Mouse (Mus musculus) stomach, embryonic 14.5 days (tissue): ENCODE results near the gene B3gnt4. TPM values are rescaled to one million over a fixed set of nuclear protein-coding genes. Genes with fewer than 3 reads are reported as not detected.

Source experiments
- ATAC-seq: fragments of 200-750 bp; cut with Nextera tagmentation; 2 replicates; pipeline ENCODE4 v1.8.0; 2017; ENCODE audit warnings: low read depth, moderate TSS enrichment; ENCODE audit not compliant: insufficient number of reproducible peaks, insufficient read depth, low FRiP score
- H3K27ac ChIP-seq: fragments of 300-500 bp; sonication (generic); 2 replicates; pipeline ENCODE4 v1.5.1; 2014; ENCODE audit warnings: mild to moderate bottlenecking, low read length, moderate library complexity, mixed read lengths
- H3K27me3 ChIP-seq: fragments of 300-500 bp; sonication (generic); 2 replicates; pipeline ENCODE4 v1.6.1; 2014; ENCODE audit warnings: low read length, control low read depth, mixed read lengths; ENCODE audit not compliant: control insufficient read depth, insufficient read depth
- H3K36me3 ChIP-seq: fragments of 300-500 bp; sonication (generic); 2 replicates; pipeline ENCODE4 v1.6.1; 2014; ENCODE audit warnings: mild to moderate bottlenecking, control low read depth, low read length, moderate library complexity, mixed read lengths; ENCODE audit not compliant: control insufficient read depth, insufficient read depth
- H3K4me1 ChIP-seq: fragments of 300-500 bp; sonication (generic); 2 replicates; pipeline ENCODE4 v1.6.1; 2014; ENCODE audit warnings: low read length, control low read depth, mixed read lengths; ENCODE audit not compliant: control insufficient read depth, insufficient read depth
- H3K4me2 ChIP-seq: fragments of 300-500 bp; sonication (generic); replicated peaks from 2 replicates; pipeline ENCODE4 v1.6.1; 2014; ENCODE audit warnings: low read depth, low read length, control low read depth
- H3K4me3 ChIP-seq: fragments of 300-500 bp; sonication (generic); 2 replicates; pipeline ENCODE4 v1.5.1; 2014; ENCODE audit warnings: low read depth, low read length, control low read depth
- H3K9ac ChIP-seq: fragments of 300-500 bp; sonication (generic); replicated peaks from 2 replicates; pipeline ENCODE4 v1.6.1; 2014; ENCODE audit warnings: low read depth, mild to moderate bottlenecking, control low read depth, low read length, moderate library complexity, mixed read lengths
- H3K9me3 ChIP-seq: fragments of 300-500 bp; sonication (generic); 2 replicates; pipeline ENCODE4 v1.6.1; 2016; ENCODE audit warnings: low read depth, low read length, control low read depth; ENCODE audit not compliant: control insufficient read depth
- WGBS: fragments of 180-500 bp; shearing (Covaris S2); extraction: QIAGEN DNeasy Blood & Tissue Kit; methylation state at CpG from one replicate; pipeline ENCODE4 v1.1.7; 2014; 5-methylcytosine and 5-hydroxymethylcytosine counted together
- polyA plus RNA-seq: library from polyadenylated mRNA; unstranded; fragments of >200 nt; fragmentation: Nextera tagmentation; extraction: Ambion mirVana; gene quantifications from 2 replicates; pipeline ENCODE4 v1.2.1, GENCODE M21; 2014

B3gnt4 gene
- polyA plus RNA-seq, result 0.25 TPM in 1 of 2 replicates, not detected in the other

DNA sequence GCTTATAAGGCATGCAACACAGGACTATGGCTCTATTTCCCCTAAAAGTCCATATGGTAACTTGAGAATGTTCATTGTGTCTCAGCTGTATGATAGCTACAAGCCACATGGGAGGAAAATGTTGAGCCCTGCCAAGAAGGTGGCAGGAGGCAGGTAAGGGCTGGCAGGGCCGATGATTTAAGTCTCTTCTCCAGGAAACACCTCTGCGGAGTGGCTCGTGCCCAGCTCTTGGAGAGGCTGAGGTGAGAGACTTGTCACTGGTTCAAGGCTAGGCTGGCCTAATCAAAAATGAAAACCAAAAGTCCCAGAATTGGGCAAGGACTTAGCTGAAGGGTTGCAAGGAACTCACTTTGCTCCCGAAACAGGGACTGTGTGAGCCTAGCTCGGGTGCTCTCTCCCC lies at the start of gene B3gnt4:
TSS of gene B3gnt4 (plus strand) at position 301 of the 400 bp plus-strand sequence.
- no peaks in the 10 kb centered on the region for H3K9me3 ChIP-seq
- H3K4me2 ChIP-seq, result no peak within 1 kb of the TSS
- ATAC-seq, result no peak
- no peak within 1 kb of the TSS for H3K9ac ChIP-seq
- 89% methylated on average over 5 of the region's 5 CpGs for WGBS
- H3K4me3 ChIP-seq, result no peak within 1 kb of the TSS
- H3K27me3 ChIP-seq, result 0 out of 2 replicates have a peak, but pooled peaks cover 3% of the 10 kb centered on the region
- no peaks in the 10 kb centered on the region for H3K4me1 ChIP-seq
- H3K36me3 ChIP-seq, result peaks cover 12% of the 10 kb centered on the region
- no peak within 1 kb of the TSS for H3K27ac ChIP-seq

DNA sequence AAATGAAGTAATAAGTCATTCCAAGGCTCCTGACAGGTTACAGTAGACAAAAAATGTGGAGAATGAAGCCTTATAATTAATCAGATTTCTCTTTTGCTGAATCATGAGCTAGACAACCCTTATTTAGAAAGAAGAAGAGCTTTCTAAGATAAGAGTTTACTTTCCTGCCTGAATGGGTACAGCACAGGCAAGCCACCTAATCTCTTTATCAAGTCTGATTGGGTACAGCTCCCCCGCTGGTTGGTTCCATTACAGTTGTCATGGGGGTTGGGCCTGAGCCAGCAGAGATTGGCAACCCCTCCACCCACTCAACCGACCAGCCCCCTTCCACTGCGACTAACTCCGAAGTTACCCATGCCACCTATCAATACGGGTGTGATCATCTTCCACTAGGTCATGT lies 48.8 kb upstream of the B3gnt4 start:
- no peak overlapping the region for H3K4me2 ChIP-seq
- no peak for ATAC-seq
- 57% methylated on average over 5 of the region's 5 CpGs for WGBS
- no peaks in the 10 kb centered on the region for H3K9me3 ChIP-seq
- H3K4me3 ChIP-seq, result no peak overlapping the region
- no peak overlapping the region for H3K27ac ChIP-seq
- no peaks in the 10 kb centered on the region for H3K36me3 ChIP-seq
- H3K4me1 ChIP-seq, result no peaks in the 10 kb centered on the region
- no peak overlapping the region for H3K9ac ChIP-seq
- no peaks in the 10 kb centered on the region for H3K27me3 ChIP-seq

DNA sequence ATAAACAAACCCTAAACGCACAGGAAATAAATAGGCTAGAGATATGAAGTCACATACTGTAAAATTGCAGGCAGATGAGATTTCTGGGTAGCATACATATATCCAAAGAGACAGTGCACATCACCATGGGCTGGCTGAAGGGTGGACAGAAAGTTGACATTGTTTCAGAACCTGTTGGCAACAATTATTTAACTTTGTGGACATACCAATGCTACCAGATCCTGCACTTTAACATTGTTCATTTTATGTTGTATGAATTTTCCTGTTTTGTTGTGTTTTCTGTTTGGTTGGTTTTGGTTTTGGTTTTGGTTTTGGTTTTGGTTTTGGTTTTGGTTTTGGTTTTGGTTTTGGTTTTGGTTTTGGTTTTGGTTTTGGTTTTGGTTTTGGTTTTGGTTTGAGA lies 45.6 kb upstream of the B3gnt4 start:
- no peaks in the 10 kb centered on the region for H3K36me3 ChIP-seq
- no peaks in the 10 kb centered on the region for H3K9me3 ChIP-seq
- no peaks in the 10 kb centered on the region for H3K4me1 ChIP-seq
- H3K4me2 ChIP-seq, result no peak overlapping the region
- ATAC-seq, result no peak
- WGBS, result 86% methylated on average over 1 of the region's 1 CpGs
- no peak overlapping the region for H3K4me3 ChIP-seq
- no peaks in the 10 kb centered on the region for H3K27me3 ChIP-seq
- no peak overlapping the region for H3K9ac ChIP-seq
- no peak overlapping the region for H3K27ac ChIP-seq

DNA sequence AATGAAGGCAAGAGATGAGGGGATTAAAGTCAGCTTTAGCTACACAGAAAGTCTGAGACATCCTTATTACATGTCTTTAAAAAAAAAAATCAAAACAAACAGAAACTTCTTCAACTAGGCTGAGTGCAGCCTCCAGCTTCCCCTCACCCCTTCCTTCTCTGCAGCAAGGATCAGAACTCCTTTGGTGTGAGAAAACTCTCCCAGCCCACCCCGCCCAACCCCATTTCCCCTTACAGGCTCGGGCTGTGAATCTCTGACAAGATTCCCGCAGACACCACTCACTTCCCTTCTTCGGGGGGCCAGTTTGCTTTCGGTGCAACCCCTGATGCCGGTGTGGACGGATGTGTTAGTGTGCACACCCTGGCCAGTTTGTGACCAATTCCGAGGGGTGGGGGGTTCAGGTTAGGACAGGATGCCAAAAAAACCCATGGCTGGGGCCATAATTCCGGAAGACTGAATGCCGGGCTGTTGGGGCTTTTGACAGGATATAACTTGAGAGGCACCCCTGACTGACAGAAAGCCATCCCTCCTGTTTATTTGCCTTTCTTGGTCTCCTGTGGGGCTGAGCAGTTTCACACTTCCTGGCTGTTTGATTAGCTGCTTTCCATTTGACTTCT lies 39.4 kb upstream of the B3gnt4 start:
- H3K9me3 ChIP-seq, result no peaks in the 10 kb centered on the region
- ATAC-seq, result no peak
- peaks cover 3% of the 10 kb centered on the region for H3K4me1 ChIP-seq
- WGBS, result 9% methylated on average over 10 of the region's 10 CpGs
- no peaks in the 10 kb centered on the region for H3K27me3 ChIP-seq
- no peak overlapping the region for H3K4me3 ChIP-seq
- H3K9ac ChIP-seq, result no peak overlapping the region
- H3K36me3 ChIP-seq, result no peaks in the 10 kb centered on the region
- H3K27ac ChIP-seq, result no peak overlapping the region
- H3K4me2 ChIP-seq, result peak overlapping the region; percentile 35

DNA sequence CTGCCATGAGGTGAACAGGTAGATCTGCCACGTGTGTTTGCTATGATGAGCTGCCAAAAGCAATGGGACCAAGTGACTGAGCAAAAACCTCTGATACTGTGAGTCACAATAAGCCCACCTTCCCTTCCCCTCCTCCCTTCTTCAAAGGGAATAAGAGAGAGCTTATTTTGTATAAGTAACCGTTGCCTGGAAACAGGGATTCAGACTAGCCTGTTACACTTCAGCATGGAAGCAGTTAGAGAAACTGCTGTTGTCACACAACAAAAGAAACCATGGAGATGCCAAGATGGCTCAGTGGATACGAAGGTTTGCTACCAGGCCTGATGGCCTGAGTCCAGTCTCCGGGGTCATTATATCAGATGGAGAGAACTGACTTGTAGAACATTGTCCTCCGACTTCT lies 36.4 kb upstream of the B3gnt4 start:
- no peaks in the 10 kb centered on the region for H3K36me3 ChIP-seq
- ATAC-seq, result no peak
- no peak overlapping the region for H3K4me3 ChIP-seq
- H3K27me3 ChIP-seq, result no peaks in the 10 kb centered on the region
- H3K4me1 ChIP-seq, result peaks cover 3% of the 10 kb centered on the region
- no peaks in the 10 kb centered on the region for H3K9me3 ChIP-seq
- no peak overlapping the region for H3K9ac ChIP-seq
- WGBS, result 78% methylated on average over 5 of the region's 5 CpGs
- no peak overlapping the region for H3K27ac ChIP-seq
- H3K4me2 ChIP-seq, result no peak overlapping the region

DNA sequence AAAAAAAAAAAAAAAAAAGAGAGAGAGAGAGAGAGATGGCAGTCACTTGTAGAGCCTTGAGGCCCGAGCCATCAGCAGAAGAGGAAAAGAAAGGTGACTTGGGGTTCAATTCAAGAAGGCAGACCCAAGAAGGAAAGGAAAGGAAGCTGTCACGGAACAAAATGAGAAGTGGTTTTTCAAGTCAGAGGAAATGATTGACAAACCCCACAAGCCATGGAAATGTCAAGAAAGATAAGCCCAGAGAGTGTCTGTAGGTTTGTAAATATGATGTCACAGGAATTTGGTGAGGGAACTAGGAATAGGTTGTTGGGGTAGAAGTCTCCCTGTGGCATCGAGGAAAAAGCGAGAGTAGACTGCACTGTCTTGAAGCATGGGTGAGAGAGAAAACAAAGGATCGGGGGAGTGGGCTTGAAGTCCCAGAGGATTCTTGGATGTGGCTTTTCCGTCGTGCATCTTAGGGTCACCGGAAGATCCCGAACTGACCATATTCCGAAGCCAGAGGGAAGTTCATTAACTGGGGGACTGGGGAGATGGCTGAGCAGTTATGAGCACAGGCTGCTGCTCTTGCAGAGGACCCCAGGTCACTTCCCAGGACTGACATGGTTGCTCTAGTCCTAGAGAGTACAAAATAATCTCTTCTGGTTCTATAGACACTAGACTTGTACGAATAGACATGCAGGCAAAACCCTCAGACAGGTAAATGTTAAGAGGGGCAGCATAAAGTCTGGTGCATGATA lies 22.4 kb upstream of the B3gnt4 start:
- H3K4me1 ChIP-seq, result peaks cover 9% of the 10 kb centered on the region
- H3K9me3 ChIP-seq, result no peaks in the 10 kb centered on the region
- 79% methylated on average over 11 of the region's 11 CpGs for WGBS
- no peaks in the 10 kb centered on the region for H3K36me3 ChIP-seq
- no peak for ATAC-seq
- H3K4me3 ChIP-seq, result no peak overlapping the region
- no peaks in the 10 kb centered on the region for H3K27me3 ChIP-seq
- no peak overlapping the region for H3K4me2 ChIP-seq
- no peak overlapping the region for H3K27ac ChIP-seq
- H3K9ac ChIP-seq, result no peak overlapping the region

DNA sequence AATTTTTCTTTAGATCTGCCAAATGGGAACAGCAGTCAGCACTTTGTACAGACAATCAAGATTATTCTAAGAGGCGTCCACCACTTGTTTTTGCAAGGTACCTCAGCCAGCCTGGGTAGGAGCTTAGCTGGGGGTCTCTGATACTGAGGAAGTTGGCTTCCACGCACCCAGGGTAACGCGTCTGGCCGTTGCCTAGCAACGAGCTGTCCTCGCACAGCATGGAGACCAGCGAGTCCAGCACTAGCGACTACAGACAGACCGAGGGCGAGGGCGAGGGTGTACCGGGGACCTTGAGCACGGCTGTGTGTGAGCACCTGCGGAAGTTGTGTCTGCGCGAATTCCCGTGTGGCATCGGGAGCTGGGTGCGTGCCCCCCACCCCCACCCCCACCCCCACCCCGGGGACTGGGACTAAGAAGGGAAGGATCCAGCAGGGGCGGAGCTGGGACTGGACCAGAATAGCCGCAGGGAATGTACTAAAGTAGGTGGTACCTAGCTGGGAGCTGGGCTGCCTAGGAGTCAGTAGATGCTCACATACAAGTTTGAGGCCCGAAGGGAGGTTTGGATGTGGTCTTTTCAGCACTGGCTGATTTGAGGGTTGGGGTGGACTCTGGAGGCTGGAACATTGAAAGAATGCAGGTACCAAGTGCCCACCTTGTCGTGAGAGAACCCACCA lies 21.0 kb upstream of the B3gnt4 start, which contains the start of the genes Lrrc43 and Il31:
TSS of gene Lrrc43 (plus strand) at position 194 of the 674 bp plus-strand sequence.
TSS of gene Il31 (minus strand) at position 378 of the 674 bp plus-strand sequence.
- ATAC-seq, result no peak; the same call in 1 of the 2 replicates
- peaks cover 9% of the 10 kb centered on the region for H3K4me1 ChIP-seq

DNA sequence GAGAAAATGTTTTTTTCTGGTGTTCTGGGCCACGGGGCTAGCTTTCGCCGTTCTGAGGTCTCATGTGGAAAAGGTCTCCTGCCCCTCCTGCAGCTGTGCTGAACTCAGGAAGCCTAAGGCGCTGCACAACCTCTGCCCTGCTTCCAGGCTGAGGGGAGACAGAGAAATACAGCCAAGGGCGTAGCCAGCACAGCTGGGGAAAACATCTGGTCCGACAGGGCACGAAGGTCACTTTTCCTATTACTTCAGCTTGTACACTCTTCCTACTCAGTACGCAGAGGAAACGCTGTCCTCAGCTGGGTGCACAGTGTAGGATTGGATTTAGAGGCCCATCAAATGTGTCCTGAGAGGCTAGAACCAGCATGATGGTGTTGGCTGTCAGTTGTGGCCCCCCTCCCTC lies 20.3 kb upstream of the B3gnt4 start:
- Histone ChIP-seq H3K4me2 (no peak overlapping the region), H3K9ac (no peak overlapping the region), H3K27ac (no peak overlapping the region), H3K4me3 (no peak overlapping the region), H3K9me3 (no peaks in the 10 kb centered on the region), H3K27me3 (no peaks in the 10 kb centered on the region), H3K36me3 (no peaks in the 10 kb centered on the region), H3K4me1 (peaks cover 9% of the 10 kb centered on the region)
- ATAC-seq, result no peak
- 52% methylated on average over 9 of the region's 9 CpGs for WGBS

More for the DNA sequence above, 21.0 kb upstream of the B3gnt4 start, which contains the start of the genes Lrrc43 and Il31:
- Histone ChIP-seq H3K36me3 (no peaks in the 10 kb centered on the region), H3K27me3 (no peaks in the 10 kb centered on the region), H3K9me3 (no peaks in the 10 kb centered on the region), H3K4me2 (peak within 1 kb of the TSS; percentile 35), H3K9ac (no peak within 1 kb of the TSS), H3K27ac (no peak within 1 kb of the TSS), H3K4me3 (no peak within 1 kb of the TSS)
- WGBS, result 10% methylated on average over 25 of the region's 25 CpGs
